Mouse (Mus musculus): ENCODE measurements around the gene Magoh.

Magoh gene

GRCm38 (mm10) chr4:107889731-107890432 is 10.3 kb downstream of the Magoh start, which contains the start of gene 0610037L13Rik:
TSS of gene 0610037L13Rik (plus strand) at chr4:107889813.
- peak; percentile 95 to 97 for DNase-seq

- DNase-seq: no peak
These were observed 13.1 kb downstream of the Magoh start for GRCm38 (mm10) chr4:107892663-107893062.

GRCm38 (mm10) chr4:107899211-107899927 is 19.8 kb downstream of the Magoh start:
- no peak for DNase-seq

GRCm38 (mm10) chr4:107900206-107900605 is 20.7 kb downstream of the Magoh start:
- no peak for DNase-seq

GRCm38 (mm10) chr4:107904252-107904651 is 24.7 kb downstream of the Magoh start:
- no peak for DNase-seq

GRCm38 (mm10) chr4:107906561-107906960 is 27.0 kb downstream of the Magoh start:
- DNase-seq: no peak

GRCm38 (mm10) chr4:107910020-107910419 is 30.5 kb downstream of the Magoh start:
- DNase-seq: no peak

- DNase-seq: no peak
These were observed 40.8 kb downstream of the Magoh start for GRCm38 (mm10) chr4:107920336-107920735.

- peak in 1 of 2 experiments; percentile 30 for DNase-seq
These were observed 41.7 kb downstream of the Magoh start for GRCm38 (mm10) chr4:107921152-107921695.

- no peak for DNase-seq
These were observed 42.4 kb downstream of the Magoh start for GRCm38 (mm10) chr4:107921952-107922351.

- DNase-seq: peak; percentile 97
These were observed 43.7 kb downstream of the Magoh start, which contains the start of gene Cpt2 for GRCm38 (mm10) chr4:107923145-107923802. TSS of gene Cpt2 (minus strand) at chr4:107923610.

GRCm38 (mm10) chr4:107923803-107924194 is 44.2 kb downstream of the Magoh start:
- DNase-seq: no peak

GRCm38 (mm10) chr4:107928269-107928668 is 48.7 kb downstream of the Magoh start:
- no peak for DNase-seq

GRCm38 (mm10) chr4:107928726-107929125 is 49.2 kb downstream of the Magoh start:
- no peak for DNase-seq

- DNase-seq: no peak
These were observed 51.9 kb downstream of the Magoh start for GRCm38 (mm10) chr4:107931453-107931852.

GRCm38 (mm10) chr4:107933239-107933638 is 53.7 kb downstream of the Magoh start:
- DNase-seq: no peak

GRCm38 (mm10) chr4:107935254-107935653 is 55.7 kb downstream of the Magoh start:
- DNase-seq: no peak

Data from lung, postnatal 4 days (tissue).